Comparison of ENCODE assay signal across 8 mouse cellular contexts in the genomic region with DNA sequence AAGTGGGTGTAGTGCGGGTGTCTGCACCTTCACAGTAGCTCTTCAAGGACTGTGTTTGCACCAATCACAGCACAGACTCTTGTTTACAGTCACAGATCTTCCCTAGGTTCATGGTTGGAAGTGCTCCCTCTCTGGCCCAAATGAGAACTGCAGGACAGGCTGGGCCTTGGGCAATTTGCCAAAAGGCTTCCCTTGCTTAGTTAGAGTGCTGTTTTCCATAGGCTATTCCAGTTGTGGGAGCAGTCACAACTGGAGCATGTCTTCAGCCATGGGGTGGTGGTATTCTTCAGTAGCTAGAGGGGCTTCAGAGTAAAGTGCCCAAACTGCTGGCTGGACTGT. TPM values are rescaled to one million over a fixed set of nuclear protein-coding genes. Genes with fewer than 3 reads are reported as not detected.
DNase-seq lines count a peak whose midpoint lies in the region; ATAC-seq and TF ChIP-seq lines count a peak whose summit lies in the region.

No protein-coding gene starts in this region.

- 0 out of 2 replicates have a peak, but pooled peaks cover 3% of the 10 kb centered on the region for H3K4me1 ChIP-seq in heart, embryonic 11.5 days (ENCODE audit: control insufficient read depth, insufficient read depth, low read length)
- no peaks in the 10 kb centered on the region for H3K4me1 ChIP-seq in embryonic facial prominence, embryonic 11.5 days (ENCODE audit: control insufficient read depth, insufficient read depth, low read length)
- H3K4me1 ChIP-seq in limb, embryonic 13.5 days: peaks cover 15% of the 10 kb centered on the region
- no peaks in the 10 kb centered on the region for H3K4me1 ChIP-seq in midbrain, postnatal 0 days (ENCODE audit: insufficient read depth, low read length)

- no peaks in the 10 kb centered on the region for H3K9me3 ChIP-seq in heart, embryonic 11.5 days (replicated peaks; ENCODE audit: control insufficient read depth, low read length)
- H3K9me3 ChIP-seq in embryonic facial prominence, embryonic 11.5 days (replicated peaks; ENCODE audit: control insufficient read depth, low read length): no peaks in the 10 kb centered on the region
- no peaks in the 10 kb centered on the region for H3K9me3 ChIP-seq in limb, embryonic 13.5 days
- no peaks in the 10 kb centered on the region for H3K9me3 ChIP-seq in midbrain, postnatal 0 days (ENCODE audit: low read length)

- WGBS in heart, embryonic 11.5 days (ENCODE audit: insufficient replicate concordance): 4% methylated on average over 1 of the region's 1 CpGs
- WGBS in embryonic facial prominence, embryonic 11.5 days: 26% methylated on average over 1 of the region's 1 CpGs
- 25% methylated on average over 1 of the region's 1 CpGs for WGBS in limb, embryonic 13.5 days
- WGBS in midbrain, postnatal 0 days: 12% methylated on average over 1 of the region's 1 CpGs

- peak; percentile 81 for TF ChIP-seq CTCF in midbrain, postnatal 0 days (IDR thresholded peaks at IDR 0.05)

- H3K36me3 ChIP-seq in heart, embryonic 11.5 days (ENCODE audit: control insufficient read depth, insufficient read depth, low read length): no peaks in the 10 kb centered on the region
- no peaks in the 10 kb centered on the region for H3K36me3 ChIP-seq in embryonic facial prominence, embryonic 11.5 days (replicated peaks; ENCODE audit: control insufficient read depth, insufficient read depth, low read depth, low read length)
- H3K36me3 ChIP-seq in limb, embryonic 13.5 days: no peaks in the 10 kb centered on the region
- H3K36me3 ChIP-seq in midbrain, postnatal 0 days (ENCODE audit: insufficient read depth, low read length): no peaks in the 10 kb centered on the region

- no peaks in the 10 kb centered on the region for H3K27me3 ChIP-seq in heart, embryonic 11.5 days (ENCODE audit: control insufficient read depth, insufficient read depth, low read length)
- no peaks in the 10 kb centered on the region for H3K27me3 ChIP-seq in embryonic facial prominence, embryonic 11.5 days (ENCODE audit: control insufficient read depth, insufficient read depth, low read length)
- H3K27me3 ChIP-seq in limb, embryonic 13.5 days: no peaks in the 10 kb centered on the region
- H3K27me3 ChIP-seq in midbrain, postnatal 0 days (ENCODE audit: insufficient read depth, low read length): no peaks in the 10 kb centered on the region

- no peak overlapping the region for H3K4me3 ChIP-seq in heart, embryonic 11.5 days (ENCODE audit: low read depth, low read length)
- no peak overlapping the region for H3K4me3 ChIP-seq in embryonic facial prominence, embryonic 11.5 days (ENCODE audit: low read depth, low read length)
- no peak overlapping the region for H3K4me3 ChIP-seq in limb, embryonic 13.5 days
- H3K4me3 ChIP-seq in midbrain, postnatal 0 days (ENCODE audit: low read depth, low read length): no peak overlapping the region

- no peak overlapping the region for H3K27ac ChIP-seq in heart, embryonic 11.5 days (ENCODE audit: low read depth, low read length)
- H3K27ac ChIP-seq in embryonic facial prominence, embryonic 11.5 days (replicated peaks; ENCODE audit: low read depth, low read length): no peak overlapping the region
- H3K27ac ChIP-seq in limb, embryonic 13.5 days: no peak overlapping the region
- no peak overlapping the region for H3K27ac ChIP-seq in midbrain, postnatal 0 days (ENCODE audit: low read depth, low read length)

- no peak overlapping the region for H3K4me2 ChIP-seq in heart, embryonic 11.5 days
- no peak overlapping the region for H3K4me2 ChIP-seq in embryonic facial prominence, embryonic 11.5 days (ENCODE audit: low read depth, low read length)
- peak overlapping the region; percentile 14; the same call in 1 of the 2 replicates for H3K4me2 ChIP-seq in limb, embryonic 13.5 days (replicated peaks)
- no peak overlapping the region for H3K4me2 ChIP-seq in midbrain, postnatal 0 days (ENCODE audit: low read depth, low read length, poor library complexity, severe bottlenecking)

- no peak; the same call in 1 of the 2 replicates for ATAC-seq in heart, embryonic 11.5 days (replicated peaks; ENCODE audit: insufficient number of reproducible peaks, low FRiP score, low TSS enrichment)
- ATAC-seq in embryonic facial prominence, embryonic 11.5 days (replicated peaks; ENCODE audit: insufficient number of reproducible peaks, low FRiP score, low TSS enrichment, low read depth): peak; percentile 59; the same call in 1 of the 2 replicates
- ATAC-seq in limb, embryonic 13.5 days (ENCODE audit: low FRiP score, low read depth): peak; percentile 69
- ATAC-seq in midbrain, postnatal 0 days (ENCODE audit: low FRiP score): peak; percentile 76

- DNase-seq in heart, adult 11 months: peak; percentile 98
- DNase-seq in embryonic facial prominence, embryonic 11.5 days (ENCODE audit: low spot score): peak; percentile 71
- DNase-seq in heart, adult 8-10 months (ENCODE audit: low spot score): peak; percentile 88
- peak; percentile 90 for DNase-seq in kidney, adult 9 months
- DNase-seq in midbrain, postnatal 0 days (ENCODE audit: low spot score): peak; percentile 72
- DNase-seq in spleen, postnatal 14 days (ENCODE audit: low spot score in 2 of 2): peak; percentile 34 to 57

- H3K9ac ChIP-seq in heart, embryonic 11.5 days (ENCODE audit: low read depth, low read length): no peak overlapping the region
- H3K9ac ChIP-seq in embryonic facial prominence, embryonic 11.5 days (replicated peaks; ENCODE audit: low read length): no peak overlapping the region
- H3K9ac ChIP-seq in limb, embryonic 13.5 days: no peak overlapping the region
- no peak overlapping the region for H3K9ac ChIP-seq in midbrain, postnatal 0 days (replicated peaks; ENCODE audit: low read length, poor library complexity, severe bottlenecking)

RNA-seq across cellular contexts. Expression of a gene that starts 15.0 kb away (rescaled TPM):
- polyA plus RNA-seq in heart, embryonic 11.5 days (2014; fragmentation: Nextera tagmentation; extraction: Ambion mirVana): 0.23 and 0.36 TPM in 2 replicates
- 0.13 and 0.15 TPM in 2 replicates for polyA plus RNA-seq in embryonic facial prominence, embryonic 11.5 days (2014; fragmentation: Nextera tagmentation; extraction: Ambion mirVana)
- under 1 TPM in 2 of 4 experiments, not detected in 2; 0.47 to 0.60 TPM for total RNA-seq in heart, adult 8-10 months (2022)
- polyA plus RNA-seq in limb, embryonic 13.5 days (2015; fragmentation: Nextera tagmentation; extraction: Ambion mirVana): 0.13 and 0.22 TPM in 2 replicates
- not detected in 2 replicates for total RNA-seq in midbrain, postnatal 0 days (2014; rRNA removed)
- 0.07 and 0.44 TPM in 2 replicates for polyA plus RNA-seq in midbrain, postnatal 0 days (2015; fragmentation: Nextera tagmentation; extraction: Ambion mirVana)

RNA-seq across cellular contexts. Expression of a gene that starts 26.6 kb away (rescaled TPM):
- polyA plus RNA-seq in heart, embryonic 11.5 days (2014; fragmentation: Nextera tagmentation; extraction: Ambion mirVana): 7.4 and 8.8 TPM in 2 replicates
- polyA plus RNA-seq in embryonic facial prominence, embryonic 11.5 days (2014; fragmentation: Nextera tagmentation; extraction: Ambion mirVana): 10.7 and 13.5 TPM in 2 replicates
- total RNA-seq in heart, adult 8-10 months (2022): 1 to 10 TPM; 1.3 to 2.3 (median 1.6) TPM
- polyA plus RNA-seq in limb, embryonic 13.5 days (2015; fragmentation: Nextera tagmentation; extraction: Ambion mirVana): 1.6 and 2.1 TPM in 2 replicates
- total RNA-seq in midbrain, postnatal 0 days (2014; rRNA removed): not detected in 2 replicates
- 0.46 and 0.61 TPM in 2 replicates for polyA plus RNA-seq in midbrain, postnatal 0 days (2015; fragmentation: Nextera tagmentation; extraction: Ambion mirVana)

RNA-seq across cellular contexts. Expression of a gene that starts 28.1 kb away (rescaled TPM):
- polyA plus RNA-seq in heart, embryonic 11.5 days (2014; fragmentation: Nextera tagmentation; extraction: Ambion mirVana): 0.18 and 0.86 TPM in 2 replicates
- 0.49 and 1.5 TPM in 2 replicates for polyA plus RNA-seq in embryonic facial prominence, embryonic 11.5 days (2014; fragmentation: Nextera tagmentation; extraction: Ambion mirVana)
- total RNA-seq in heart, adult 8-10 months (2022): 10 to 100 TPM in 3 of 4 experiments, 1 to 10 TPM in 1; 7.7 to 13.1 (median 11.7) TPM
- polyA plus RNA-seq in limb, embryonic 13.5 days (2015; fragmentation: Nextera tagmentation; extraction: Ambion mirVana): 2.3 TPM in 2 replicates
- 1.9 and 5.6 TPM in 2 replicates for total RNA-seq in midbrain, postnatal 0 days (2014; rRNA removed)
- 2.6 and 2.8 TPM in 2 replicates for polyA plus RNA-seq in midbrain, postnatal 0 days (2015; fragmentation: Nextera tagmentation; extraction: Ambion mirVana)

RNA-seq across cellular contexts. Expression of a gene that starts 38.0 kb away (rescaled TPM):
- 0.42 and 0.84 TPM in 2 replicates for polyA plus RNA-seq in heart, embryonic 11.5 days (2014; fragmentation: Nextera tagmentation; extraction: Ambion mirVana)
- polyA plus RNA-seq in embryonic facial prominence, embryonic 11.5 days (2014; fragmentation: Nextera tagmentation; extraction: Ambion mirVana): not detected in 2 replicates
- total RNA-seq in heart, adult 8-10 months (2022): under 1 TPM in 1 of 4 experiments, not detected in 3; 0.25 TPM
- polyA plus RNA-seq in limb, embryonic 13.5 days (2015; fragmentation: Nextera tagmentation; extraction: Ambion mirVana): 0.09 and 0.14 TPM in 2 replicates
- total RNA-seq in midbrain, postnatal 0 days (2014; rRNA removed): not detected in 2 replicates
- 0.23 and 0.37 TPM in 2 replicates for polyA plus RNA-seq in midbrain, postnatal 0 days (2015; fragmentation: Nextera tagmentation; extraction: Ambion mirVana)

Comparison
In these comparisons a context has a peak if more than half of its experiments do, and no peak if none do; other contexts are left out.
1. DNase-seq: peak in every context shown above with its lines; median percentile 98 in heart, adult 11 months; 90 in kidney, adult 9 months; 88 in heart, adult 8-10 months; 72 in midbrain, postnatal 0 days; 71 in embryonic facial prominence, embryonic 11.5 days; 46 in spleen, postnatal 14 days.